Mouse (Mus musculus): ENCODE results near the gene Plch2. TPM values are rescaled to one million over a fixed set of nuclear protein-coding genes. Genes with fewer than 3 reads are reported as not detected.

Plch2 gene
- polyA plus RNA-seq, 1 experiment from 2014 or later: 12.1 TPM

GRCm38 (mm10) chr4:154964581-154965235, 91.9 kb downstream of the Plch2 start:
- peaks cover 7% of the 10 kb centered on the region; the same call in 1 of the 2 replicates for H3K27me3 ChIP-seq (ENCODE audit: control insufficient read depth, insufficient read depth, low read length)
- peaks cover 16% of the 10 kb centered on the region for H3K36me3 ChIP-seq (ENCODE audit: control insufficient read depth, insufficient read depth, low read length)
- H3K4me1 ChIP-seq (ENCODE audit: control insufficient read depth, insufficient read depth, low read length): peaks cover 47% of the 10 kb centered on the region
- no peaks in the 10 kb centered on the region for H3K9me3 ChIP-seq (ENCODE audit: control insufficient read depth, low read length)
- DNase-seq (no peak), ATAC-seq (ENCODE audit: low FRiP score, low TSS enrichment) (no peak; the same call in 1 of the 2 replicates)
- H3K9ac ChIP-seq (replicated peaks; ENCODE audit: low read length): peak overlapping the region; percentile 84
- peak overlapping the region; percentile 97 for H3K27ac ChIP-seq (replicated peaks; ENCODE audit: low read depth, low read length)
- 0% methylated on average over 36 of the region's 36 CpGs for WGBS
- peak overlapping the region; percentile 86 for H3K4me2 ChIP-seq (ENCODE audit: low read length)
- H3K4me3 ChIP-seq (replicated peaks; ENCODE audit: low read depth, low read length): peak overlapping the region; percentile 76

GRCm38 (mm10) chr4:154963901-154964580, 92.5 kb downstream of the Plch2 start, which contains the start of gene Pank4:
Gene Pank4 (plus strand): TSS chr4:154964123.
- Histone ChIP-seq H3K4me2 (ENCODE audit: low read length) (peak within 1 kb of the TSS; percentile 86), H3K9ac (replicated peaks; ENCODE audit: low read length) (peak within 1 kb of the TSS; percentile 84), H3K27ac (replicated peaks; ENCODE audit: low read depth, low read length) (peak within 1 kb of the TSS; percentile 97), H3K4me3 (replicated peaks; ENCODE audit: low read depth, low read length) (peak within 1 kb of the TSS; percentile 76), H3K36me3 (ENCODE audit: control insufficient read depth, insufficient read depth, low read length) (peaks cover 9% of the 10 kb centered on the region), H3K4me1 (ENCODE audit: control insufficient read depth, insufficient read depth, low read length) (peaks cover 50% of the 10 kb centered on the region), H3K27me3 (ENCODE audit: control insufficient read depth, insufficient read depth, low read length) (peaks cover 7% of the 10 kb centered on the region; the same call in 1 of the 2 replicates), H3K9me3 (ENCODE audit: control insufficient read depth, low read length) (no peaks in the 10 kb centered on the region)
- WGBS: under 1% methylated on average over 66 of the region's 66 CpGs
- ATAC-seq (ENCODE audit: low FRiP score, low TSS enrichment) (peak; percentile 86), DNase-seq (peak; percentile 95)

GRCm38 (mm10) chr4:154963190-154963836, 93.3 kb downstream of the Plch2 start:
- H3K9ac ChIP-seq (replicated peaks; ENCODE audit: low read length): peak overlapping the region; percentile 84
- 6% methylated on average over 11 of the region's 11 CpGs for WGBS
- H3K4me2 ChIP-seq (ENCODE audit: low read length): peak overlapping the region; percentile 86
- H3K27ac ChIP-seq (replicated peaks; ENCODE audit: low read depth, low read length): peak overlapping the region; percentile 97
- H3K9me3 ChIP-seq (ENCODE audit: control insufficient read depth, low read length): no peaks in the 10 kb centered on the region
- H3K4me3 ChIP-seq (replicated peaks; ENCODE audit: low read depth, low read length): peak overlapping the region; percentile 76
- ATAC-seq (ENCODE audit: low FRiP score, low TSS enrichment) (no peak), DNase-seq (peak; percentile 60)
- peaks cover 7% of the 10 kb centered on the region; the same call in 1 of the 2 replicates for H3K36me3 ChIP-seq (ENCODE audit: control insufficient read depth, insufficient read depth, low read length)
- H3K4me1 ChIP-seq (ENCODE audit: control insufficient read depth, insufficient read depth, low read length): peaks cover 54% of the 10 kb centered on the region
- H3K27me3 ChIP-seq (ENCODE audit: control insufficient read depth, insufficient read depth, low read length): peaks cover 7% of the 10 kb centered on the region; the same call in 1 of the 2 replicates

DNA sequence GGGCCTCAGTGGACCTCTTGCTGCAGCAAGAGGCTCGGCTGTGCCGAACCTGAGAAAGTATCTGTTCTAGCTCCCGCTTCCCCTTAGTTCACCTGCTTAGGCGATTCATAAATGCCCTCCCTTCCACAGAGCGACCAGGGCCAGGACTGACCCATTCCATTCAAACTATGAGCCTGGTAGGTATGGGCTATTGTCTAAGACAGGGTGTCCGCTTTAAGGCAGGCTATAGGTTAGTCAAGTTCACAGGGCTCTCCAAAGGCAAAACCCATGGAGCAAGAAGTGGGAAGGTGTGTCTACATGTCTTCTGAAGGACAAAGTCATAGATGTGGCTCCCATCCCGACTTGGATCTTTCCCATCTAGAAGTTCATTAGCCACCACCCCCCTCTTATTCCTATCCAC, 93.9 kb downstream of the Plch2 start:
- Histone ChIP-seq H3K4me2 (ENCODE audit: low read length) (peak overlapping the region; percentile 86), H3K27ac (replicated peaks; ENCODE audit: low read depth, low read length) (peak overlapping the region; percentile 97), H3K36me3 (ENCODE audit: control insufficient read depth, insufficient read depth, low read length) (0 out of 2 replicates have a peak, but pooled peaks cover 7% of the 10 kb centered on the region), H3K9ac (replicated peaks; ENCODE audit: low read length) (peak overlapping the region; percentile 84), H3K4me1 (ENCODE audit: control insufficient read depth, insufficient read depth, low read length) (peaks cover 60% of the 10 kb centered on the region), H3K9me3 (ENCODE audit: control insufficient read depth, low read length) (no peaks in the 10 kb centered on the region), H3K27me3 (ENCODE audit: control insufficient read depth, insufficient read depth, low read length) (peaks cover 7% of the 10 kb centered on the region; the same call in 1 of the 2 replicates), H3K4me3 (replicated peaks; ENCODE audit: low read depth, low read length) (peak overlapping the region; percentile 76)
- 15% methylated on average over 7 of the region's 7 CpGs for WGBS
- ATAC-seq (ENCODE audit: low FRiP score, low TSS enrichment) (no peak), DNase-seq (no peak)

DNA sequence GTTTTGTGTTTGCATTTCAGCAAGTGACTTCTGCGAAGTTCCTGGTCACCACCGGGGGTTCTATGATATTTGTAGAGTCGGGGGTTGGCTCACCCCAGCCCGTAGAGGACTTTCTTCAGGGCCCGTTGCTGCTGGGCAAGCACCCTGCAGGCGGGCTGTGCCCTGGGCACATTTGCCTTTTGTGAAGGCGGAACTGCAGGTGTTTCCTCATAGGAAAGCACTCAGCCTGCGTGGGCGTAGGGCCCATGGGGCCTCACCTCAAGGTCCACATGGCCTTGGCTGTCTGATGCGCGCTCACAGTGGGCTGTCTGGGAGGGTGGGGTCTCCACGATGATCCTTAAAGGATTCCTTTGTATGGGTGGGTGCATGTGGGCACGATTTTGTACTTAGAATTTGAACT, 94.7 kb downstream of the Plch2 start:
- Histone ChIP-seq H3K27ac (replicated peaks; ENCODE audit: low read depth, low read length) (peak overlapping the region; percentile 97), H3K4me2 (ENCODE audit: low read length) (peak overlapping the region; percentile 86), H3K27me3 (ENCODE audit: control insufficient read depth, insufficient read depth, low read length) (peaks cover 7% of the 10 kb centered on the region; the same call in 1 of the 2 replicates), H3K36me3 (ENCODE audit: control insufficient read depth, insufficient read depth, low read length) (0 out of 2 replicates have a peak, but pooled peaks cover 3% of the 10 kb centered on the region), H3K9me3 (ENCODE audit: control insufficient read depth, low read length) (no peaks in the 10 kb centered on the region), H3K4me3 (replicated peaks; ENCODE audit: low read depth, low read length) (peak overlapping the region; percentile 76), H3K4me1 (ENCODE audit: control insufficient read depth, insufficient read depth, low read length) (peaks cover 67% of the 10 kb centered on the region), H3K9ac (replicated peaks; ENCODE audit: low read length) (peak overlapping the region; percentile 84)
- peak; percentile 33 for DNase-seq
- ATAC-seq (ENCODE audit: low FRiP score, low TSS enrichment): no peak
- 2% methylated on average over 13 of the region's 13 CpGs for whole genome bisulfite sequencing

DNA sequence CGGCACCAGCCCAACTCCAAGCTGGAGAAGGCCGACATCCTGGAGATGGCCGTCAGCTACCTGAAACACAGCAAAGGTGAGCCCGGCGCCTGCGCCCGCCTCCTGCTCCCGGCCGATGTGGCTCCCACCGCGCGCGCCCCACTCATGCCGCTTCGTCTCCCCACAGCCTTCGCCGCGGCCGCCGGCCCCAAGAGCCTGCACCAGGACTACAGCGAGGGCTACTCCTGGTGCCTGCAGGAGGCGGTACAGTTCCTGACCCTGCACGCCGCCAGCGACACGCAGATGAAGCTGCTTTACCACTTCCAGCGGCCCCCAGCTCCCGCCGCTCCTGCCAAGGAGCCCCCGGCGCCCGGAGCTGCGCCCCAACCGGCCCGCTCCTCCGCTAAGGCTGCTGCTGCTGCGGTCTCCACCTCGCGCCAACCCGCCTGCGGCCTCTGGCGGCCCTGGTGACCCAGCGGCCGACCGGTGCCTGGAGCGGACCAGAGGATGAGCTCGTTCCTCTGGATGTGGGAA, 95.3 kb downstream of the Plch2 start:
- DNase-seq (no peak), ATAC-seq (ENCODE audit: low FRiP score, low TSS enrichment) (no peak)
- Histone ChIP-seq H3K9me3 (ENCODE audit: control insufficient read depth, low read length) (no peaks in the 10 kb centered on the region), H3K27me3 (ENCODE audit: control insufficient read depth, insufficient read depth, low read length) (peaks cover 7% of the 10 kb centered on the region; the same call in 1 of the 2 replicates), H3K27ac (replicated peaks; ENCODE audit: low read depth, low read length) (peak overlapping the region; percentile 97), H3K9ac (replicated peaks; ENCODE audit: low read length) (peak overlapping the region; percentile 84), H3K36me3 (ENCODE audit: control insufficient read depth, insufficient read depth, low read length) (no peaks in the 10 kb centered on the region), H3K4me2 (ENCODE audit: low read length) (peak overlapping the region; percentile 86), H3K4me1 (ENCODE audit: control insufficient read depth, insufficient read depth, low read length) (peaks cover 70% of the 10 kb centered on the region), H3K4me3 (replicated peaks; ENCODE audit: low read depth, low read length) (peak overlapping the region; percentile 76)
- WGBS: 0% methylated on average over 47 of the region's 47 CpGs

DNA sequence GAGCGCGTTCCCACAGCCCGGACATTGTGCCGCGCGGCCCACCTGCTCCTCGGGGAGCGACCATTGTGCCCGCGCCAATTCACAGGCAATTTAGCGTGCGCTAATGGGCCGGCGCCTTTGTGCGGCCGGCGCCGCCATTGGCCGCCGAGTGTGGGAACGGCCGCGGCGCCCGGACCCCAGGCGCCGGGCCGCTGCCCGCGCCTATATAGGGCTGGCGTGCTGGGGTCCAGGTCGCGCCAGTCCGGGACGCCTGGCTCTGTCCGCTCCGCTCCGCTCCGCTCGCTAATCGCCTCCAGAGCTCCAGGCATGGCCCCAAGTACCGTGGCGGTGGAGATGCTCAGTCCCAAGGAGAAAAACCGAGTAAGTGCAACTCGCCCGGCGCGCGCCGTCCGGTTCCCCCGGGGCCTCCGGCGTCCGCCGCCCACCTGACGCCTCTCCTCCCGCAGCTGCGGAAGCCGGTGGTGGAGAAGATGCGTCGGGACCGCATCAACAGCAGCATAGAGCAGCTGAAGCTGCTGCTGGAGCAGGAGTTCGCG, 95.8 kb downstream of the Plch2 start, which contains the start of gene Hes5:
Gene Hes5 (plus strand): TSS at position 234 of the 536 bp plus-strand sequence.
- WGBS: under 1% methylated on average over 65 of the region's 65 CpGs
- ATAC-seq (ENCODE audit: low FRiP score, low TSS enrichment) (peak; percentile 72), DNase-seq (peak; percentile 90)
- Histone ChIP-seq H3K27me3 (ENCODE audit: control insufficient read depth, insufficient read depth, low read length) (peaks cover 7% of the 10 kb centered on the region; the same call in 1 of the 2 replicates), H3K4me1 (ENCODE audit: control insufficient read depth, insufficient read depth, low read length) (peaks cover 64% of the 10 kb centered on the region), H3K27ac (replicated peaks; ENCODE audit: low read depth, low read length) (peak within 1 kb of the TSS; percentile 97), H3K36me3 (ENCODE audit: control insufficient read depth, insufficient read depth, low read length) (no peaks in the 10 kb centered on the region), H3K4me2 (ENCODE audit: low read length) (peak within 1 kb of the TSS; percentile 86), H3K4me3 (replicated peaks; ENCODE audit: low read depth, low read length) (peak within 1 kb of the TSS; percentile 76), H3K9me3 (ENCODE audit: control insufficient read depth, low read length) (no peaks in the 10 kb centered on the region), H3K9ac (replicated peaks; ENCODE audit: low read length) (peak within 1 kb of the TSS; percentile 84)
